In the genomic region with DNA sequence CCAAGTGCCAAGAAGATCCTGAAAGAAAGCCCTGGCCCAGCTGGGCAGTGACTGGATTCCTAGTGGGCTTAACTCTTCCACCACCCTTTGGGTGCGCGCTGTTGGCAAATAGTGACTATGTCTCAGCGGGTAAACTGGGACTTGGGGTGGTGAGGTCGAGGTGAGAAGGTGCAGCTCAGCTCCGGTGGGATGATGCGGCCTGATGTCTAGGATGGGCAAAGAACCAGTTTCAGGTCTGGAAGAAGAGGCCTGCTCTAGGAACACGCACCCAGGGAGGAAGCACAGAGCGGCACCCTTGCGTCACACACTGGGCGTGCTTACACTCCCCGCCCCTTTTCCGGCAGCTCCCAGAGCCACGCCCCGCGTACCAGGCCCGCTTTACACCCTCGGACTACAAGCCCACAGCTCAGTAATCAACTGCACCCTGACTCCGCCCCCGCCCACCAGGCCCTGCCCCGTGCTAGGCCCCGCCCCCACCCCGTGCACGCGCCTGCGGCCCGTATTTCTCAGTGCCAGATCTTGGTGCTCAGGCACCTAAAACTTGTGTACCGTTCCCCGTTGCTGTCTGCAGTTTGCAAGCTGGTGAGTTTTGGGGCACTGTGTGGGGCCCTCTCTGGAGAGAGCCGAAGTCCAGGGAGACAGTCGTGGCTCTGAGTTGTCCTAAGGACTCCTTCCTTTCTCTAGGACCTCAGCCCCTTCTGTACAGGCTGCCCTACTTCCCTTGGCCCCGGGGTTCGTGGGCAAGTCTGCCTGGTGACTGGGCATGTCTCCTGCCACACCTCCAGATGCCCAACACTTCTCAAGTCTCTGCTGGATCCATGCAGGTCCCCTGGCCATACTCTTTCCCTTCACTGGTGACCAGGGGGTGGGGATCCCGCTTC, we compare ENCODE assay signal across 8 mouse cellular contexts. TPM values are rescaled to one million over a fixed set of nuclear protein-coding genes. Genes with fewer than 3 reads are reported as not detected.
DNase-seq lines count a peak whose midpoint lies in the region; TF ChIP-seq lines count a peak whose summit lies in the region.

A gene (plus strand): TSS at position 509 of the 881 bp plus-strand sequence.

- H3K36me3 ChIP-seq in macrophage (ENCODE audit: inconsistent target): no peaks in the 10 kb centered on the region

- H3K27ac ChIP-seq in left cerebral cortex, adult 2 months: peak within 1 kb of the TSS; percentile 50; the same call in 1 of the 2 replicates
- peak within 1 kb of the TSS; percentile 10; the same call in 1 of the 2 replicates for H3K27ac ChIP-seq in macrophage

- DNase-seq in adrenal gland, adult 18-20 months (ENCODE audit: low spot score in 2 of 2): peak; percentile 86
- peak; percentile 97 for DNase-seq in embryo, embryonic 10.5 days (ENCODE audit: low spot score)
- DNase-seq in gastrocnemius, postnatal 10 days: peak; percentile 87
- peak; percentile 37 for DNase-seq in hindlimb bud, embryonic 11.5 days (ENCODE audit: extremely low spot score, low read depth, low spot score)
- peak; percentile 76 to 81 for DNase-seq in left cerebral cortex, adult 2 months (ENCODE audit: extremely low spot score in 1 of 2, low spot score in 2 of 2)
- DNase-seq in retina, postnatal 7 days (ENCODE audit: low read depth, low spot score): peak; percentile 34
- DNase-seq in urinary bladder, adult 18-20 months (ENCODE audit: low spot score in 2 of 2): peak; percentile 83 to 92

- intact Hi-C loops in left cerebral cortex, adult 2 months (cut with DNase I): no loop called here

- no peaks in the 10 kb centered on the region for H3K79me2 ChIP-seq in macrophage (ENCODE audit: inconsistent target)

- WGBS in macrophage (ENCODE audit: missing documents): 10% methylated on average over 33 of the region's 33 CpGs

- H3K4me3 ChIP-seq in left cerebral cortex, adult 2 months: peak within 1 kb of the TSS; percentile 36
- H3K4me3 ChIP-seq in macrophage (ENCODE audit: inconsistent target): peak within 1 kb of the TSS; percentile 43

- no peak for TF ChIP-seq CTCF in left cerebral cortex, adult 2 months (IDR thresholded peaks at IDR 0.05)

RNA-seq across cellular contexts. Expression of the gene that starts here (rescaled TPM):
- total RNA-seq in adrenal gland, adult 18-20 months (2021): 1 to 10 TPM; 4.2 to 6.9 TPM
- 1 to 10 TPM; 1.7 to 2.1 TPM for total RNA-seq in gastrocnemius, postnatal 10 days (2021)
- under 1 TPM; 0.72 to 0.95 TPM for total RNA-seq in left cerebral cortex, adult 2 months (2021)
- total RNA-seq in macrophage (2018; cell fraction: chromatin; rRNA removed): 1 to 10 TPM in 23 of 26 experiments, under 1 TPM in 2, not detected in 1; 0.47 to 4.3 (median 2.7) TPM
- 1 to 10 TPM; 1.9 to 3.9 (median 2.8) TPM for total RNA-seq in macrophage (2018; cell fraction: cytosol; rRNA removed)
- 1 to 10 TPM in 23 of 26 experiments, under 1 TPM in 3; 0.40 to 4.0 (median 2.1) TPM for total RNA-seq in macrophage (2018; cell fraction: nucleus; rRNA removed)
- polyA plus RNA-seq in macrophage (2018): 1.6 to 3.0 TPM (median 2.2 TPM) in 3 replicates

Comparison
In these comparisons a context has a peak if more than half of its experiments do, and no peak if none do; other contexts are left out.
1. Peak in every context shown above with its lines: DNase-seq, H3K4me3 ChIP-seq and H3K27ac ChIP-seq.
2. Peak in DNase-seq, H3K4me3 ChIP-seq and H3K27ac ChIP-seq in left cerebral cortex, adult 2 months; RNA of the gene not detected or under 1 TPM.
3. DNase-seq: peak in every context shown above with its lines; median percentile 97 in embryo, embryonic 10.5 days; 88 in urinary bladder, adult 18-20 months; 87 in gastrocnemius, postnatal 10 days; 86 in adrenal gland, adult 18-20 months; 78 in left cerebral cortex, adult 2 months; 37 in hindlimb bud, embryonic 11.5 days; 34 in retina, postnatal 7 days.